Mouse (Mus musculus): ENCODE results near the gene Vmp1.
A peak's percentile ranks its signal among the peaks of the same experiment; 100 is the strongest.

The Vmp1 gene

DNA sequence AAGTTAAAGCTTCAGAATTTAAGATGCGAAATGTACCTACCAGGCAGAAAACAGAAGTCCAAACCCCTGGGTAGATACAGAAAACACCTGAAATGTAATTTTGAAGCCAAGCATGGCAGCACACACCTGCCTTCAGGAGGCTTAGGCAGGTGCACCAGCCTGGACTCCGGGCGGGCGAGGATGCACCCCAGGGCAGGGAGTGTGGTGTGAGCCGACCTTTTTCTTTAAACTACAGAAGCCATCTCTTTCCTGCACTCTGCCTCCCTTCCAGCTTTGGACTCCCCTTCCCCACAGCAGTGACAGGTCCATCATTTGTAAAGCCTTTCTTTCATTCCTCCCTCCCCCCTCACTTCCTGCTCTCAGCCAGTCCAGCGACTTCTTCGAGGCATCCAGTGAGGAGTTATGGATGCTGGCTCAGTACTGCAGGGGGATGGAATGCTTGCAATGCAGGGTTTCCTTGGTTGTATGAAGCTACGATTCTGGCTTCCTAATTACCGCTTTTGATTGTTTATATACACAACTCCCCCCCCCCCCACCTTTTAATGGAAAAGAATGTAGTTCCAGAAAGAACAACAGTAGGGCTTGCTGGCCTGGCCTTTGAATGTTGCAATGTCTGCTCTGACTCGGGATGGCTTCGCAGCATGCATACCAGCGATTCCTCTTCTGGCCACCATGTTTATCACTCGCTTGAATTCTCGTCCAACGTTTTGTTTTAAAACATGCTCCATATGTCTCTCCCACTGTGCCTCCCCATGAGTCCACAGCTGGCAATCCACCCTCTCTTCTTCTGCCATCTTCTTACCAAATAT, 112.4 kb downstream of the Vmp1 start:
- no peak for DNase-seq (ENCODE audit: low spot score in 2 of 2)

DNA sequence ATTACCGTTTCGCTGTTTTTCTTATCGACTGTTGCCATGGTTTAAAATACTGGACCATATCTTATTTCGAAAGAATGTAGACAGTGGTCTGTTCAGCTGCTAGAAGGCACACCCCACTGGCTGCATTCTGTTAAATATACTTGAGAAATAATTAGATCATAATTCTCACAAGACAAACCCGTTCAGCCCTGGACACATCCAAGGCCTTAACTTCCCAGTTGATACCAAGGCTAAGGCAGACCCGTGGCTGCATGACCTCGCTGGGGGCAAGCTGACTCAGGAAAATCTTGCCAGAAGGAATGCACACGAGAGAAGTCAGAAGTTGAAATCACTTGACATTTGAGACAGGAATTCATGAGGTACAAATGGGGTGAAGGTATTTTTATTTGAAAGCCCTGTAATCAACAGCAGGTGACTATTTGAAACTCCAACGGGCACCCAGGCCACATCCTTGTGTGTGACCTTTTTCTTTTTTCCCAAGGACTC, 113.3 kb downstream of the Vmp1 start:
- no peak for DNase-seq (ENCODE audit: low spot score in 2 of 2)

DNA sequence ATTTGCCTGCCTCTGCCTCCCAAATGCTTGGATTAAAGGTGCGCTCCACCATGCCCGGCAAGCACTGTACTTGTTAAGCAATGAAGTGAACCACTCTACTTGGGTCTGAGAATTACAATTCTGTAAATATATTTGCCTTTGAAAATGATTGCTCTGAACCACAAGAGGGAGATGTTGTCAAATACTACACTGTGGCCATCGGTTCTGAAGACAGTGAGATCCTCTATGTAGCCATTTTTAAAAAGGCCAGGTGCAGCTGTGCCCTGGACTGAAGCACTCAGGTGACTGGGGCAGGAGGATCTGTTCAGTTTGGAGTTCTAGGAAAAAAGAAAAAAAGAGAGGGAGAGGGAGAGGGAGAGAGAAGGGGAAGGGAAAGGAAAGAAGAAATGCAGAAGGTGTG, 115.2 kb downstream of the Vmp1 start:
- no peak for DNase-seq (ENCODE audit: low spot score in 2 of 2)

DNA sequence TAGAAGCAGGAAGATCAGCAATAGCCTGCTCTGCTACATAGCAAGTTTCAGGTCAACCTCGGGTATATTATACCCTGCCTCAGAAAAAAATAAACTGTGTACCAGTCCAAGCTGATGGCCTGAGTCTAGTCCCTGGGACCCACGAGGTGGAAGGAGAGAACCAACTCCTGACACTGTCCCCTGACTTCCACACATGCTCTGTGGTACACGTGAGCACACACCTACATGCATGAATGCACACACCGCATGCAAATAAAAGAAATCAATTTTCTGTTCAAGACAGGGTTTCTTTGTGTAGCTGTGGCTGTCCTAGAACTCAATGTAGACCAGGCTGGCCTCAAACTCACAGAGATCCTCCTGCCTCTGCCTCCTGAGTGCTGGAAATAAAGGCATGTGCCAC, 125.4 kb downstream of the Vmp1 start:
- DNase-seq (ENCODE audit: low spot score in 2 of 2): no peak

DNA sequence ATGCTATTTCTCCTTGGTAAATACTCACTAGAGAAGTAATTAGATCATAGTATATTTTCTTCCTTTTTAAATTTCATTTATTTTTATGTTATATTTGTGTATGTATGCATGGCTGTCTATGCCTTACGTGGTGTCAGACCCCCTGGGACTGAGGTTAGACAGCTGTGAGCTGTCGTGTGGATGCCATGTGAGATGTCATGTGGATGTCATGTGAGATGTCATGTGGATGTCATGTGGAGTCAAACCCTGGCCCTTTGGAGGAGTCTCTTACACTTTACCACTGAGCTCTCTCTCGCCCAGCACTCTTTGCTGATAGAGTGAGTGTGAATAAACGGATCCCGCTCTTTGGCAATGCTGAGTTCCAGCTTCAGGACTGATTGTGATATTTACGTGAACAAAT, 130.1 kb downstream of the Vmp1 start:
- no peak for DNase-seq (ENCODE audit: low spot score in 2 of 2)

DNA sequence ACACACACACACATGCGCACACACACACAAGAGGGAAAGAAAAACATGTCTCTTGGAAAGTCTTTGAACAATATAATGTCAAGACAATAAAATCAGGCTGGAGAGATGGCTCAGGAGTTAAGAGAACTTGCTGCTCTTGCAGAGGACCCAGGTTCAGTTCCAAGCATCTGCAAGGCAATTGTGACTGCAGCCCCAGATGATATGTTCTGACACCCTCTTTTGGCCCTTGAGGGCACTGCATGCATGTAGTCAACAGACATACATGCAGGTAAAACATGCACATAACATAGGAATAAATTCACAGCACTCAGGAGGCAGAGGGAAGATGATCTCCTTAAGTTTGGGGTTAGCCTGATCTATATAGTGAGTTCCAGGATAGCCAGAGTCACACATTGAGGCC, 136.2 kb downstream of the Vmp1 start:
- DNase-seq (ENCODE audit: low spot score in 2 of 2): no peak

DNA sequence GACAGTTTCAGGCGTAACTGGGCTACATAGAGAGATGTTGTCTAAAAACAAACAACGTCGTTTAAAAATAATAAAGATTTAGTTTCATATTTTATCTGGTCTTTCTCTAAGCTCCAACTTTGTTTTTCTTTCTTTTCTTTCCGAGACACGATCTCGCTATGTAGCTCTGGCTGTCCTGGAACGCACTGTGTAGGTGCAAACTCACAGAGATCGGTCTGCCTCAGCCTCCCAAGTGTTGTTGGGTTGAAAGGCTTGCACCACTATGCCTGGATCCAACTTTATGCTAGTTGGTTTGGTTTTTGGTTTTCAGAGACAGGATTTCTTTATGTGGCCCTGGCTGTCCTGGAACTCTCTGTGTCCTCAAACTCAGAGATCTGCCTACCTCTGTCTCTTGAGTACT, 138.1 kb downstream of the Vmp1 start:
- DNase-seq (ENCODE audit: low spot score in 2 of 2): no peak

DNA sequence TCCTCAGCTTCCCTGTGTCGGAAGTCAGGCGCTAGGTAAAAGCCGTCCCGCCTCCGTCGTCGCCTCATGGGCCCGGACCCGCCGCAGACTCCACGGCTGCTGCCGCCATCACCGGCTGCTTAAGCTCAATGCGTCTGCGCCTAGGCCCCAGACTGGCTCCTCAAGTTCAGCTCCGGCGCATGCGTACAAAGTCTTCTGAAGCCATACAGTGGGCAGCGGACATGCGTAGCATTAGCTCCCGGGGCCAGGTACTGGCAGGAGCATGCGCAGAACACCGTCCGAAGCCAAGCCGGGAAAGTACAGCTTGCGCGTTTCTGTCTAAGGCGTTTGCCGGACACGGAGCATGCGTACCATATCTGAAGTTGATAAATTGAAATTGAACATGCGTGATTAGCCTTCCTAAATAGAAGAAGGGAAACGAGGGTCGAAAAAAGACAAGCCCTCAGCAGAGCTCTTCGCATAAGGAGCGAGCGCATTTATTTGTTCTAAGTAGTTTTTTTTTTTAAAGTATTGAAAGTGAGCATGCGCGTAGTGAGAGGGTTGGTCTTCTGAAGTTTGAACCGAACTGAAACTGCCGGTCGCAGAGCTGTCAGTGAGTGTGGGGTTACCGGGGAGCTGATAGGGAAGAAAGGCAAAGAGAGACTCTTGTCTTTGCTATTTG, 138.9 kb downstream of the Vmp1 start, which contains the start of the genes Rps6kb1 and Tubd1:
Rps6kb1 (minus strand) TSS at position 167 of the 661 bp plus-strand sequence.
Tubd1 (plus strand) TSS at position 353 of the 661 bp plus-strand sequence.
- DNase-seq (ENCODE audit: low spot score in 2 of 2): peak; percentile 99

DNA sequence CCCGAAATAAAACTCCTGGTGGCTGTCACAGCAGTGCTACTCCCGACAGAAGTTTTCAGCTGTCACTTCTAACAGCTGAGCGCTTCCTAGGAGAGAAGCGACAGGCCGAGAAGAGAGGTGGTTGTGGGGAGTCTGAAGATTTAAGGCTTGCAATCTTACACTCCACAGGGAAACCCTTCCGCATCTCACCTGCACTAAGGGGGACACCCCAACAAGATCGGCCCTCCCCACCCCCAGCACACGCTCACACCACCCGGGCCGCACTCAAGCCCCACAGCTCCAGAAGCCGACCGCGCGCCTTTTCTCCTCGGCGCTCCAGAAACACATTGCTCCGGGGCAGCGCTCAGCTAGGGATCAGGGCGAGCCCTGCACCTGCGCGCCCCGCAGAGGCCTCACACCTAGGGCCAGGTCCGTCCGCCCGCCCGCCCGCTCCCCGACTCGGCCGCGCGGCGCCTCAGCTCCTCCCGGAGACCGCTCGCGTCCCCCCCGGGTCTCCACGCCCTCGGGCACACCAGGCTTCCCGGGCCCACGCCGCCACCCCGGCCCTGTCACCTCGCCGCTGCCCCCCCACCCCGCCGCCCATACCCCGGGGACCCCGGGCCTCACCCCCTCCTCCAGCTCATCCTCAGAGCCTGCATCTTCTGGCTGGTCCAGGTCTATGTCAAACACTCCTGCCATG, 139.5 kb downstream of the Vmp1 start:
- DNase-seq (ENCODE audit: low spot score in 2 of 2): peak; percentile 9 to 15

DNA sequence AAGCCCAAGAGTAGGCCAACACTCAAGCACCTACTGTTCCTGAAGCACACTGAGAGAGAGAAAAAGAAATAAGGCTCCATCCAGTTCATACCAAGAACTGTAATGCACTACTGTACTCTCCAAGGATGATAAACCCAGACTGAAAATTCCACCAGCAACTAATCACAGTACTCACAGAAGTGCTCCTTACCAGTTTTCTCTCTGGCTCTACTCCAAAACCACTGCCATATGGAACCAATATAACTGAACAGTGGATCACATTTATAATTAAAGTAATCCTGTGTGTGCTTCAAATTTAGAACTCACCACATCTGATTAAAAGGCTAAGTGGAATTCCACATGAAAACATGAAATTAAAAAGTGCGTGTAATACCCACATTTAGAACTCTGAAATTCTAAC, 140.8 kb downstream of the Vmp1 start:
- no peak for DNase-seq (ENCODE audit: low spot score in 2 of 2)

DNA sequence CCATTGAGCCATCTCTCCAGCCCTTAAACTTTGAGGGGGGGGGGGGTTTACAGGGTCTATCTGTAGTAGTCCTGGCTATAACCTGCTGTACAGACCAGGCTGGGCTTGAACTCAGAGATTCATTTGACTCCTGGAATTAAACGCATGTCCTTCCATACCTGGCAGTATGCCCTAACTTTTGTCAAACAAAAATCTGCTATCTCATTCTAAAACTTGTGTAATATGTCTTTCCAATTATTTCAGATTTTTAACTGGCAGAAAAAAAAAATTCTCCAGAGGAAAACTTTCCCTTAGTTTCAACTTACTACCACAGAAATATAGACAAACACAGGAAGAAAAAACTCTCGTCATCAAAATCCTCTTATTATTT, 143.2 kb downstream of the Vmp1 start:
- DNase-seq (ENCODE audit: low spot score in 2 of 2): no peak

DNA sequence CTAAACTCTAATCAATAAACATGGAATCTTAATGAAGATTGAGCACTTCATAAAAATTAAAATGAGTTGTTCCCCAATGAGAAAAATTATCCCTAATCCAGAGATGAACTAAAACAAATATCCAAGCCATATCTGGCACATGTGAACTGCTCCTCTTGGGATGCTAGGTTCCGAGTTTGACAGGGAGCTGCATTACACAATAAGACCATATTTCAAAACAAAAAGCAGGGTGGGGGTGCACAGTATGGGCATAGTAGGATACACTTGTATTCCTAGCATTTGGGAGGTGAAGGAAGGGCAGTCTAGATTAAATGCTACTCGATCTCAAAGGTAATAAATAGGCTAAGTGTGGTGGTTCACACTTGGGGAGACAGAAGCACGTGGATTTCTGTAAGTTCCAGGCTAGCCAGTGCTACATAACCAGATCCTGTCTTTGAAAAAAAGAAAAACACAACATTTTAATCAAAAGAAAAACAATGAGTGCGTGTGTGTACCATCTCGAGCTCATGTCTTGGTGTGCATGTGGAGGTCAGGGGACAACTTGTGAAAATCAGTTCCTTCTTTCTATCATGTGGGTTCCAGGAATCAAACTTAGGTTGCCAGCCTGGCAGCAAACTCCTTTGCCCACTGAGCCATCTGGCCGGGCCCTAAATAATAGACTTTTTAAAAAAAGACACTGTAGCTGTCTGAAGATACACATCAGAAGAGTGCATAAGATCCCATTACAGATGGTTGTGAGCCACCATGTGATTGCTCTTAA, 143.7 kb downstream of the Vmp1 start:
- no peak for DNase-seq (ENCODE audit: low spot score in 2 of 2)

DNA sequence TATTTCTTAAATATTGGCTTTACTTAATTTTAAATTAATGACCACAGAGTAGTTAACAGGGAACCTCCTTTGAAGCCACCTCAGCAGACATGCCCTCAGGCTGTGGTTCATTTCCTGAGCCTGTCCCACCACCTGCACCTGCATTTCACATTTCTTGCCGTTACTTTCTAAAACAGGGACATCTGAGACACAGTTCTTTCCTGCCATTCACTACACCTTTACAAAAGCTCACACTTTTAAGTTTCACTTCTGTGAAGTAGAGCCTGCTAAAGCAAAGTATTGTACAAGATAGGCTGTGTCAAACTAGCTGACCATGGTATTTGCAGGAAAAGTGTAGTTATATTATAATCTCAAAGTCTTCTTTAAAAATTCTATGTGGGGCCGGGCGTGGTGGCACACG, 144.8 kb downstream of the Vmp1 start:
- DNase-seq (ENCODE audit: low spot score in 2 of 2): no peak

DNA sequence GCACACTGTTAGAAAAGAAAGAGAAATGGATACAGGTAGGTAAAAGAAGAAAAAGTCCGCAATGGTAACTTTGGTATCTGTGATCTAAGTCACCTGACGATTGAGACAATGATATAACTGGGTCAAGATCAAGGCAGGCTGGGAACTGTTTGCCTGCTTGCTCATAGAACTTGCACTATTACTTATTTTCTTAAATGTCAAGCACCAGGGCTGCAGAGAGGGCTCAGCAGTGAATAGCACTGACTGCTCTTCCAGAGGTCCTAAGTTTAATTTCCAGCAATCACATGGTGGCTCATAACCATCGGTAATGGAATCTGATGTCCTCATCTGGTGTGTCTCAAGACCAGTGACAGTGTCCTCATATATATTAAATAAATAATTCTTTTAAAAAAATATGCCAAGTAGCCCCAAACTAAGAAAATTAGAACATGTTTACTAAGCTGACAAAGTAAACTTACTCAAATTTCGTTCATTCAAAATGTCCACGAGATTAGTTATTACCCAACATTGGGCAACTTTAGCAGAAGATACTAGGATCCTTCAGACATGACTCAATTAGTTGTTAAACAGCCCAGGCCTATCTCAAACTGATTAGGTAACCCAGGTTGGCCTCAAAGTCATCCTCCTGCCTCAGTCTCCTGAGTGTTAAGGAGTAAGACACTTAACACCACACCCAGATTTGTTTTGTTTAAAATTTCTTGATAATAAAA, 149.3 kb downstream of the Vmp1 start:
- no peak for DNase-seq (ENCODE audit: low spot score in 2 of 2)
